Mouse (Mus musculus) thymus, adult 2 months (tissue): ENCODE data around the gene Cfi.

Experiments
- CTCF ChIP-seq: fragments of 200-500 bp; IDR thresholded peaks from 2 replicates; pipeline ENCODE4 v1.5.1; 2012; ENCODE audit warnings: mild to moderate bottlenecking, control low read depth, low read length, moderate library complexity, borderline replicate concordance; ENCODE audit not compliant: control insufficient read depth, poor library complexity, insufficient read depth; ENCODE audit errors: extremely low read depth
- POLR2A ChIP-seq: fragments of 200-500 bp; IDR thresholded peaks from 2 replicates; pipeline ENCODE4 v1.6.1; 2012; ENCODE audit warnings: mild to moderate bottlenecking, low read length, control low read depth, moderate library complexity; ENCODE audit not compliant: control insufficient read depth, poor library complexity, insufficient read depth; ENCODE audit errors: extremely low read depth

GRCm38 (mm10) chr3:129845868-129846267, 10.2 kb downstream of the Cfi start:
- TF ChIP-seq CTCF, result no peak
- TF ChIP-seq POLR2A, result no peak
